Mouse (Mus musculus): ENCODE results near the gene Cd86. TPM values are rescaled to one million over a fixed set of nuclear protein-coding genes. Genes with fewer than 3 reads are reported as not detected.
A peak's percentile ranks its signal among the peaks of the same experiment; 100 is the strongest.

The Cd86 gene
- 0.30 TPM in 2 replicates for polyA plus RNA-seq (2016; fragmentation: Nextera tagmentation; extraction: Ambion mirVana)

DNA sequence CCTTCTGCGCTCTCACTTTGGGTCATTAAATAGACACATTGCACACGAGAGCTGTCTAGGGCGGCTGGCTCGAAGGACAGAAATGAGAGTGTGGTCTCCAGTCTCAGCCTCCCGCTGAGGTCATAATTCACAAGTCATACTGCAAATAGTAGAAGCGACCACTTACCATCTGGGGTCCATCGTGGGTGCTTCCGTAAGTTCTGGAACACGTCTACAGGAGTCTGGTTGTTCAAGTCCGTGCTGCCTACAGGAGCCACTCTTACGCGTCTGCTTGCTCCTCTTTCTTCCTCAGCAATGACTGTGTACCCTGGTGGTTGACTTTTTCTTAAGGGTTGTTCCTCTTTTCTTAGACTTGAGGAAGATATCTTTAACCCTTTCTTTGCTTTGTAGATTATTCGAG lies at the start of gene Cd86:
TSS of gene Cd86 (minus strand) at position 300 of the 400 bp plus-strand sequence.
- no peak within 1 kb of the TSS for H3K27ac ChIP-seq
- WGBS = 85% methylated on average over 13 of the region's 13 CpGs
- no peak for DNase-seq (ENCODE audit: low spot score)
- no peaks in the 10 kb centered on the region for H3K27me3 ChIP-seq (ENCODE audit: insufficient read depth, poor library complexity, severe bottlenecking)
- no peak within 1 kb of the TSS for H3K4me3 ChIP-seq
- no peaks in the 10 kb centered on the region for H3K9me3 ChIP-seq
- H3K36me3 ChIP-seq = no peaks in the 10 kb centered on the region
- H3K4me1 ChIP-seq = no peaks in the 10 kb centered on the region

DNA sequence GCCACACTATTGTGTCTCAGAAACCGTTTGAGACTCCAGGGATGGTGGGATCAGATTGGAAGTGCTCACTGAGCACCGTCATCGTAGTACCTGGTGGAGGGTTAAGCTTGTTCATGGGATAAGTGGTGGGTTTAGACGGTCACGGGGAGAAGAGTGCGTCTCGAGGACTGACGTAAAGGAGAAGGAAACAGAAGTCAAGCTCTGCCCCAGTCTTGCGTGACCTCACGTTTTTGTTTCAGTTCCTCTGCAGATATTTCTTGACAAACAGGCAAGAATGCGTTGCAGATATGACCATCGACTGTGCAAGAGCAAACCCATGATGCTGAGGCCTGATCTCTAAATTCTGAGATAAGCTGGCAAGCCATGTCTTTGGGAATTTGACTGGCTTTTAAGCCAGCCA lies 45.9 kb upstream of the Cd86 start:
- Histone ChIP-seq H3K9me3 (no peaks in the 10 kb centered on the region), H3K36me3 (no peaks in the 10 kb centered on the region), H3K4me1 (no peaks in the 10 kb centered on the region), H3K4me3 (no peak overlapping the region), H3K27me3 (ENCODE audit: insufficient read depth, poor library complexity, severe bottlenecking) (no peaks in the 10 kb centered on the region), H3K27ac (no peak overlapping the region)
- WGBS = 84% methylated on average over 12 of the region's 12 CpGs
- no peak for DNase-seq (ENCODE audit: low spot score)

DNA sequence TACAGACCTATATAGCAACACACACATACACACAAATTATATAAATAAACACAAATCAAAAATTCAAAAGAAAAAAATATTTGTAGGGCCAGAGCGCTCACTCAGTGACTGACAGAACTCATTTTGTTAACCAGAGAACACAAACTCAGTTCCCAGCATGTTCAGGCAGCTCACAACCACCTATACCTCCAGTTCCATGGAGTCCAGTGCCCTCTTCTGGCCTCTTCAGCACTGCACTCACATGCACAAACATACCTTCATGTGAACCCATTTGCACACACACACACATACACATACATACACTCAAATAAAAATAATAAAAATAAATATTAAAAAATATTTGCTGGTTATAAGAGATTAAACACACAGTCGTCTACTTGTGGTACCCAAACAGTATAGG lies 44.9 kb upstream of the Cd86 start:
- H3K4me3 ChIP-seq = no peak overlapping the region
- no peaks in the 10 kb centered on the region for H3K4me1 ChIP-seq
- no peaks in the 10 kb centered on the region for H3K9me3 ChIP-seq
- DNase-seq (ENCODE audit: low spot score) = no peak
- H3K36me3 ChIP-seq = no peaks in the 10 kb centered on the region
- no peak overlapping the region for H3K27ac ChIP-seq
- WGBS = 92% methylated on average over 2 of the region's 2 CpGs
- H3K27me3 ChIP-seq (ENCODE audit: insufficient read depth, poor library complexity, severe bottlenecking) = no peaks in the 10 kb centered on the region

DNA sequence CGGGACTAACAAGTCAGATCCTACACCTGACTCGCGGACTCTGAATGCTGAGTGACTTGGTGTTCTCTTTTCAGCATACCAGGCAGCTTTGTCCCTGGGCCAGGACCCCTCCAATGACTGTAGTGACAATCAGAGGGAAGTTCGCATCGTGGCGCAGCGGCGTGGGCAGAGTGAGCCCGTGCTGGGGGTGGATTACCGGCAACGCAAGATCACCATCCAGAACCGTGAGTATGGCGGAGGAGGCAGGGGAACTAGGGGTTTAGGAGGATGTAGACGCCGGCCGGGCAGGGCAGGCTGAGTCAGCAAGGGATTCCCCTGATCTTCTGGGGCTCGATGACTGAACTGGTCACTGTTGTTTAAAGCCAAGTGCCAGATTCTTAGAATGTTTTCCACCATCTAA lies 43.5 kb upstream of the Cd86 start:
- no peaks in the 10 kb centered on the region for H3K27me3 ChIP-seq (ENCODE audit: insufficient read depth, poor library complexity, severe bottlenecking)
- no peaks in the 10 kb centered on the region for H3K4me1 ChIP-seq
- no peak overlapping the region for H3K27ac ChIP-seq
- H3K36me3 ChIP-seq = no peaks in the 10 kb centered on the region
- 88% methylated on average over 17 of the region's 17 CpGs for WGBS
- no peak for DNase-seq (ENCODE audit: low spot score)
- no peak overlapping the region for H3K4me3 ChIP-seq
- no peaks in the 10 kb centered on the region for H3K9me3 ChIP-seq

DNA sequence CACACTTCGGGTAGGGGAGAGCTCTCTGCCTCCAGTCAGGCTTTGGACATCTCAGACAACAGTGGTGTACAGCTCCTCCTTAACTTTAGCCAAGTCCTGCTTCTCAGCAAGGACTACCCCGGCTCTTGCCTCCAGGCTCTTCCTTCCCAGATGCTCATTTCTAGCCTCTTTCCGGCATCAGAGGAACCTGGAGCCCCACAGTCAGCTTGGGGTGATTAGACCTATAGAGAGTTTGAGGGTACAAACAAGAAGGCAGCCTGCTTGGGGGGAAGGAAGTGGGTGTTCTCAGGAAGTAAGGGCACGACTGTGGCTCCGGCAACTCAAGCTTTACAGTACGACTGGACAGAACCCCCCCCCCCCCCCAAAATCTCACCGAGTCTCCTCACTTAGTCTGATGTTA lies 42.9 kb upstream of the Cd86 start:
- Histone ChIP-seq H3K27me3 (ENCODE audit: insufficient read depth, poor library complexity, severe bottlenecking) (no peaks in the 10 kb centered on the region), H3K9me3 (no peaks in the 10 kb centered on the region), H3K36me3 (no peaks in the 10 kb centered on the region), H3K27ac (no peak overlapping the region), H3K4me3 (no peak overlapping the region), H3K4me1 (no peaks in the 10 kb centered on the region)
- 78% methylated on average over 7 of the region's 7 CpGs for WGBS
- DNase-seq (ENCODE audit: low spot score) = no peak

DNA sequence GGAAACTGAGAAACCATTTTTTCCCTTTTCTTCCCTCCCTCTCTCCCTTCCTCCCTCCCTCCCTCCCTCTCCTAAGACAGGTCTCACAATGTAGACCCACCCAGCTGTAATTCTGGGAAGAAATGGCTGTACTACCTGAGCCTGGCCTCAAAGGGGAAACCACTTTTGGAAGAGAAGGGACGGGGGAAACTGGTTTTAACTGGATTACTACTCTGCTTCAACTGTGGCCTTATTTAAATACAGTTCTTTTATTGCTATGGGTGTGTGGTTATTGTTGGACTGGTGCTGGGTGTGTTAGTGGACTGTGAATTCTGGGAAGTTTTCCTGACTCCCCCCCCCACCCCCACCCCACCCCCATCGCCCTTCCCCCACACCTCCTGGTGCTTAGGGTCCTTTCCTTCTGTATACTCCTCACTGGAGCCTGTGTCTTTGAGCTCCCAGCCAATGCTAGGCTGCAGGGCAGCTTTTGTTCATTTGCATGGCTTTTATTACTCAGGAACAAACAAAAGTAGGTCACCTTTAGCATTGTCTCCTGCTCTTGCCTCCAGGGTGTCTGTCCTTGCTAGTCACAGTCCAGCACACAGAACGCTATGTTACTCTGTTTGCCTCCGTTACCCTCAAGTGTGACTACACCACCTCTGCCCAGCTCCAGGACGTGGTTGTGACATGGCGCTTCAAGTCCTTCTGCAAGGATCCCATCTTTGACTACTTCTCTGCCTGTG lies 42.0 kb upstream of the Cd86 start:
- H3K4me1 ChIP-seq = no peaks in the 10 kb centered on the region
- no peak overlapping the region for H3K27ac ChIP-seq
- no peak overlapping the region for H3K4me3 ChIP-seq
- DNase-seq (ENCODE audit: low spot score) = no peak
- 74% methylated on average over 5 of the region's 6 CpGs for WGBS
- H3K9me3 ChIP-seq = no peaks in the 10 kb centered on the region
- no peaks in the 10 kb centered on the region for H3K36me3 ChIP-seq
- H3K27me3 ChIP-seq (ENCODE audit: insufficient read depth, poor library complexity, severe bottlenecking) = no peaks in the 10 kb centered on the region

DNA sequence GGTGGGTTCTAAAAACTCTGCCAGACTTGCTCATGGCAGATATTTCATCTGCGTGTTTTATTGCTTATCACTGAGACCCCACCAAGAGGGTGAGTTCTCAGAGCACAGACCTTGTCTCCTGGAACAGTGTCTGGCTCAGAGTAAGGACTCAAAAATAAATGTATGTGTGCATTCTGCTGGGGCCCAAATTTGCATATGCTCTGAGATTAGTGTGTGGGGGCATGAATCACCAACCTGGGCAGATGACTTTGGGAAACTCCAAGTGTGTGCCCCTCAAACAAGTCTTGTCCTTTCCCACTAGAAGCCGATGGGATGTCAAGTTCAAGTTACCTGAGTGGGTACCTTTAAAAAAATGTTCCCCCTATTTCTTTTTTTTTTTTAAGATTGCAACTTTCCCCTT lies 34.6 kb upstream of the Cd86 start:
- WGBS = 82% methylated on average over 2 of the region's 2 CpGs
- Histone ChIP-seq H3K27me3 (ENCODE audit: insufficient read depth, poor library complexity, severe bottlenecking) (peaks cover 4% of the 10 kb centered on the region; the same call in 1 of the 2 replicates), H3K27ac (no peak overlapping the region), H3K9me3 (no peaks in the 10 kb centered on the region), H3K4me1 (no peaks in the 10 kb centered on the region), H3K36me3 (no peaks in the 10 kb centered on the region), H3K4me3 (no peak overlapping the region)
- DNase-seq (ENCODE audit: low spot score) = no peak

DNA sequence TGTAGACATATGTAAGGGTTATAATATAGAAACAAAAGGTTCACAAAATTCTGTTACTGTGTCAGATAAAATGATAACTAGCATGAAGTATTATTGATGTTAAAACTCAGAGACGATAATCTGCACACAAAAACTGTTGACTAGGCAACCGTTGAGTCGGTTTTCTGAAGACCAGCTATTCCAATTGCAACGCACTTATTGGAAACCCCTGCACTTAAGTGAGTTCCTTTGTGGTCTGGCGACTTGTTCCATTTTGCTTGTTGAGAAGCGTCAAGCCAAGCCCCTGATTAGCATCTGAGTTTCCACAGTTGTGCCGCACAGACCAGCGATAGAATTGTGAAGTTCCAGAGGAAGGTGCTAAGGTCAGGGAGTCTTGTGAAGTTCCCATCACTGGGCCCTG lies 31.4 kb upstream of the Cd86 start:
- no peak for DNase-seq (ENCODE audit: low spot score)
- no peaks in the 10 kb centered on the region for H3K9me3 ChIP-seq
- no peaks in the 10 kb centered on the region for H3K36me3 ChIP-seq
- H3K4me1 ChIP-seq = peaks cover 7% of the 10 kb centered on the region
- peaks cover 34% of the 10 kb centered on the region for H3K27me3 ChIP-seq (ENCODE audit: insufficient read depth, poor library complexity, severe bottlenecking)
- H3K4me3 ChIP-seq = no peak overlapping the region
- 74% methylated on average over 8 of the region's 8 CpGs for WGBS
- no peak overlapping the region for H3K27ac ChIP-seq

DNA sequence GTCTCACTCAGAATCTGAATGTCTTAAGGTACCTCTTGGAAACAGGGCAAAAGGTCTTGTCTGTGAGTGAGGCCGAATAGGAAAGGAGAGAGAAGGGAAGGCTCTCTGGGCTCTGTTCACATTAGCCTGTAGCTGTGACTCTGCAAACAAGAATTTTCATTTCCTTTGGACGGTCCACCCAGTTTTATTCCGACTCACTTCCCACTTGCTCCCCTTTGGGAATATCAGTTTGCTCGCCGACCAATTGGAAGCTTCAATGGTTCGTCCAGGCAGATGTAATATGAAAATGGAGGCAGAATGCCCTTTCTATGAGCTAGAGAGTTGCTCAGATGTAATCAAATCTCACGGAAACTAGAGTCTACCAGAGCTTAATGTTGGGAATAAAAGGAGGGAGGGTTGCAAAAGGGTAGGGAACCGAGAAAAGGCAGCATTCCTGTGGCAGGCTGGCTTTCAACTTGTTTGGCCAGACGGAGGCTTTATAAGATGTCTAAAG lies 29.0 kb upstream of the Cd86 start:
- Histone ChIP-seq H3K4me1 (peaks cover 7% of the 10 kb centered on the region), H3K4me3 (no peak overlapping the region), H3K36me3 (no peaks in the 10 kb centered on the region), H3K27me3 (ENCODE audit: insufficient read depth, poor library complexity, severe bottlenecking) (peaks cover 38% of the 10 kb centered on the region), H3K27ac (no peak overlapping the region), H3K9me3 (no peaks in the 10 kb centered on the region)
- 66% methylated on average over 9 of the region's 9 CpGs for WGBS
- no peak for DNase-seq (ENCODE audit: low spot score)

DNA sequence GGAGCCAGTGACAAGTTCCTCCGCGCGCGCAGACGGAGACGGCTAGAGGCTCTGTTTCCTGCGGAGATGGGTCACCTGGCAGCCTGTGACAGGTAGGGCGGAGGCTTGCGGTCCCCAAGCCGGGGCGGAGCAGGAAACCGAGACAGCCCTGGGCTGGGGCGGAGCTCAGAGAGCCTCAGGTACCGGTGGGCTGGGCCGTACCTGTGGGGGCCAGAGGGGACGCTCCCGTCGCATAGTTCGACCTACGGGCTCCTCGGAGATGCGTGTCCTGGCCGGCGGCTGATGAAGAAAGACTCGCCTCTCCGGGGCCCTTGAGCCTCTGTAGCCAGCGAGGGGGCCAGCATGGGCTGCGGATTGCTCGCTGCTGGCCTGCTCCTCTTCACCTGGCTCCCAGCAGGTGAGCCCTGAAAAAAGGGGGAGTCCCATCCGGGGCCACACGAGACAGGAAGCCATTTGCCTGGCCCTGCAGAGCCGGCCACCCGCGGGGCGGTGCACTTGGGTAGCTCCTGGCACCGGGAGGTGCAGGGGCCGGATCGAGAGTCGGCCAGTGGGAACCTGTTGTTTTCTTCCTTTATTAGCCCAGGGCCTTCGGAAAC lies 28.0 kb upstream of the Cd86 start, which contains the start of gene Ildr1:
TSS of gene Ildr1 (plus strand) at position 161 of the 596 bp plus-strand sequence.
- Histone ChIP-seq H3K27me3 (ENCODE audit: insufficient read depth, poor library complexity, severe bottlenecking) (peaks cover 38% of the 10 kb centered on the region), H3K4me1 (peaks cover 7% of the 10 kb centered on the region), H3K27ac (0 out of 2 replicates have a peak within 1 kb of the TSS, but pooled peaks have one; percentile 23), H3K36me3 (no peaks in the 10 kb centered on the region), H3K4me3 (peak within 1 kb of the TSS; percentile 66), H3K9me3 (no peaks in the 10 kb centered on the region)
- no peak for DNase-seq (ENCODE audit: low spot score)
- WGBS = 1% methylated on average over 40 of the region's 40 CpGs

DNA sequence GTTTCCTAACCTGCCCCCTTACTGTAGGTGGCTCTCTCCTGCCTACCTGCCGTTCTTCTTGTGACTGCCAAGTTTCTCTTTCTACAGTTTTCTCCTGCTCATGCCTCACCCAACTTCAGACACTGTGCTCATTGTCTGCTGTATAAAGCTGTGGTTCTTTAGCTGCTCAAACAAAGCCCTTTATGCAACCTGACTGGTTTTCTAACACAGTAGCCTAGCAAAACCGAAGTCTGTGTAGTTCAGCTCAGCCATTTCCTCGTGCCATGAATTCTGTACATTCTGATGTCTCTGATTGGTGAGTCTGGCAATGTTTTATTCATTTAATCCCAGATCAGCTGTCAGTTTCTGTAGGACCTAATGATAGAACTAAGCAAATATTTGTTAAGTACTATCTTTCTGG lies 25.6 kb upstream of the Cd86 start:
- Histone ChIP-seq H3K27me3 (ENCODE audit: insufficient read depth, poor library complexity, severe bottlenecking) (peaks cover 38% of the 10 kb centered on the region), H3K36me3 (no peaks in the 10 kb centered on the region), H3K4me1 (peaks cover 7% of the 10 kb centered on the region), H3K4me3 (no peak overlapping the region), H3K27ac (no peak overlapping the region), H3K9me3 (no peaks in the 10 kb centered on the region)
- WGBS = 67% methylated on average over 3 of the region's 3 CpGs
- DNase-seq (ENCODE audit: low spot score) = no peak

DNA sequence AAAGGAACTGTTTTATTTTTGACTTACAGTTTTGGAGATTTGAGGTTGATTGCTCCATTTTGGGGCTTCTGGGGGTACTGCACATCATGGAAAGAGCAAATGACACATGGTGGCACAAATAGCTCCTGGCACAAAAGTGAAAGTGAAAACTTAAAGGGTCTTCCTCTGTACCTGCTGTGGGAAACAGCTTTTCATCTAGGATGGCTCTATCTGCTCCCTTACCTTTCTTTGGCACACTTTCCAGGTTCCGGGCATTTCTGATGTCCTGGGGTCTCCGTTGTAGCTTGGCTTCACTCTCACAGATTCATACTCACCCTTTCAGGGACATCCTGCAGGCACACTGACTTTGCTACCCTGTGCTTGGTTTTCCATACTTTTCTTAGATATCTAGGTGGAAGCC lies 22.2 kb upstream of the Cd86 start:
- 80% methylated on average over 2 of the region's 2 CpGs for WGBS
- Histone ChIP-seq H3K4me1 (no peaks in the 10 kb centered on the region), H3K4me3 (no peak overlapping the region), H3K27me3 (ENCODE audit: insufficient read depth, poor library complexity, severe bottlenecking) (peaks cover 11% of the 10 kb centered on the region; the same call in 1 of the 2 replicates), H3K9me3 (no peaks in the 10 kb centered on the region), H3K36me3 (no peaks in the 10 kb centered on the region), H3K27ac (no peak overlapping the region)
- no peak for DNase-seq (ENCODE audit: low spot score)

DNA sequence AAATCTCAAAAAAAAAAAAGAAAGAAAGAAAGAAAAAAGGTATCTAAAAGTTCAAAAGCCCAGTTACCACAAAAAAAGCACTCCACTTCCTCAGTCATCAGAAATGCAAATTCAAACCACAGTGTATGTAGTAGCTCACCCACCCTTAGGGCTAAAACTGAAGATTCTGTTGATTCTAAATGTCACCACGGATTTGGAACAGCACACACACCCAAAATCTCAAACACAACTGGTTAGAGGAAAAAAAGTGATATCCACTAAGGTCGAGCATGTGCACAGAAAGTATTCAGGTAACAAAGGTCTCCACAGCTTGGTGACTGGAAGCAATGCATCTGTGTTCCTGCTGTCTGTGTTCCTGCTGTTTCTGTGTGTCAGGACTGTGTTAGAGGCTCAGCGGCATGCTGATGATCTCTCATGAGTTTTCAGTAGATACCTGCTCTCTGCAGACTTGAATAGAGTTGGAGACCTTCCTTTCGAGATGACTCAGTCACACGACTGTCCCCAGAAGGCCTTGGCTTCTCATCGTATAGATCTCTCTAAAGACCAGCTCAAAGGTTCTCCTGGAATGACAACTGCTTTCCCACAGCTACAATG lies 18.5 kb upstream of the Cd86 start:
- Histone ChIP-seq H3K27me3 (ENCODE audit: insufficient read depth, poor library complexity, severe bottlenecking) (no peaks in the 10 kb centered on the region), H3K36me3 (no peaks in the 10 kb centered on the region), H3K4me3 (no peak overlapping the region), H3K4me1 (no peaks in the 10 kb centered on the region), H3K9me3 (no peaks in the 10 kb centered on the region), H3K27ac (no peak overlapping the region)
- no peak for DNase-seq (ENCODE audit: low spot score)
- WGBS = 71% methylated on average over 6 of the region's 6 CpGs
